Mouse (Mus musculus): ENCODE measurements around the gene Plxnb2. TPM values are rescaled to one million over a fixed set of nuclear protein-coding genes. Genes with fewer than 3 reads are reported as not detected.
A peak's percentile ranks its signal among the peaks of the same experiment; 100 is the strongest.

The Plxnb2 gene
- polyA plus RNA-seq, 1 experiment from 2014 or later = 101 TPM

- Histone ChIP-seq H3K4me1 (peaks cover 40% of the 10 kb centered on the region), H3K9me3 (replicated peaks) (no peaks in the 10 kb centered on the region), H3K9ac (peak overlapping the region; percentile 88), H3K27me3 (no peaks in the 10 kb centered on the region), H3K4me3 (peak overlapping the region; percentile 75), H3K4me2 (peak overlapping the region; percentile 78), H3K36me3 (ENCODE audit: poor library complexity, severe bottlenecking) (peaks cover 41% of the 10 kb centered on the region), H3K27ac (peak overlapping the region; percentile 54)
- 7% methylated on average over 16 of the region's 16 CpGs for WGBS
- 0 out of 2 replicates have a peak, but pooled peaks have one; percentile 5 for ATAC-seq
These were observed 33.6 kb downstream of the Plxnb2 start for GRCm38 (mm10) chr15:89147024-89147423.

- Histone ChIP-seq H3K4me3 (peak overlapping the region; percentile 75), H3K27ac (peak overlapping the region; percentile 54), H3K27me3 (no peaks in the 10 kb centered on the region), H3K4me1 (peaks cover 37% of the 10 kb centered on the region), H3K36me3 (ENCODE audit: poor library complexity, severe bottlenecking) (peaks cover 41% of the 10 kb centered on the region), H3K9me3 (replicated peaks) (no peaks in the 10 kb centered on the region), H3K4me2 (peak overlapping the region; percentile 78), H3K9ac (peak overlapping the region; percentile 88)
- peak; percentile 41; the same call in 1 of the 2 replicates for ATAC-seq
- WGBS = 3% methylated on average over 27 of the region's 27 CpGs
These were observed 34.1 kb downstream of the Plxnb2 start for GRCm38 (mm10) chr15:89146537-89146936.

GRCm38 (mm10) chr15:89145813-89146350 is 34.7 kb downstream of the Plxnb2 start:
- Histone ChIP-seq H3K36me3 (ENCODE audit: poor library complexity, severe bottlenecking) (peaks cover 41% of the 10 kb centered on the region), H3K9me3 (replicated peaks) (no peaks in the 10 kb centered on the region), H3K4me2 (peak overlapping the region; percentile 78), H3K27me3 (no peaks in the 10 kb centered on the region), H3K9ac (no peak overlapping the region), H3K4me1 (peaks cover 42% of the 10 kb centered on the region), H3K27ac (no peak overlapping the region), H3K4me3 (peak overlapping the region; percentile 75)
- 84% methylated on average over 24 of the region's 24 CpGs for WGBS
- ATAC-seq = no peak

GRCm38 (mm10) chr15:89144965-89145364 is 35.6 kb downstream of the Plxnb2 start:
- Histone ChIP-seq H3K27ac (no peak overlapping the region), H3K27me3 (0 out of 2 replicates have a peak, but pooled peaks cover 3% of the 10 kb centered on the region), H3K4me3 (no peak overlapping the region), H3K36me3 (ENCODE audit: poor library complexity, severe bottlenecking) (peaks cover 41% of the 10 kb centered on the region), H3K4me2 (no peak overlapping the region), H3K9ac (no peak overlapping the region), H3K9me3 (replicated peaks) (no peaks in the 10 kb centered on the region), H3K4me1 (peaks cover 46% of the 10 kb centered on the region)
- no peak for ATAC-seq
- WGBS = 95% methylated on average over 11 of the region's 11 CpGs

- Histone ChIP-seq H3K36me3 (ENCODE audit: poor library complexity, severe bottlenecking) (peaks cover 41% of the 10 kb centered on the region), H3K9me3 (replicated peaks) (no peaks in the 10 kb centered on the region), H3K4me2 (no peak overlapping the region), H3K27me3 (peaks cover 12% of the 10 kb centered on the region; the same call in 1 of the 2 replicates), H3K27ac (no peak overlapping the region), H3K4me1 (peaks cover 44% of the 10 kb centered on the region), H3K9ac (no peak overlapping the region), H3K4me3 (no peak overlapping the region)
- WGBS = 89% methylated on average over 2 of the region's 2 CpGs
- ATAC-seq = no peak
These were observed 37.5 kb downstream of the Plxnb2 start for GRCm38 (mm10) chr15:89143134-89143533.

GRCm38 (mm10) chr15:89141905-89142304 is 38.7 kb downstream of the Plxnb2 start:
- ATAC-seq = no peak
- no peak overlapping the region for H3K4me2 ChIP-seq
- H3K27ac ChIP-seq = no peak overlapping the region
- peaks cover 41% of the 10 kb centered on the region for H3K36me3 ChIP-seq (ENCODE audit: poor library complexity, severe bottlenecking)
- H3K9me3 ChIP-seq (replicated peaks) = no peaks in the 10 kb centered on the region
- no peak overlapping the region for H3K4me3 ChIP-seq
- 83% methylated on average over 4 of the region's 4 CpGs for WGBS
- H3K9ac ChIP-seq = no peak overlapping the region
- peaks cover 33% of the 10 kb centered on the region for H3K4me1 ChIP-seq
- H3K27me3 ChIP-seq = peaks cover 12% of the 10 kb centered on the region; the same call in 1 of the 2 replicates

- Histone ChIP-seq H3K4me3 (no peak overlapping the region), H3K9me3 (replicated peaks) (no peaks in the 10 kb centered on the region), H3K36me3 (ENCODE audit: poor library complexity, severe bottlenecking) (peaks cover 41% of the 10 kb centered on the region), H3K4me1 (peaks cover 29% of the 10 kb centered on the region), H3K4me2 (peak overlapping the region; percentile 97; the same call in 1 of the 2 replicates), H3K27ac (no peak overlapping the region), H3K9ac (no peak overlapping the region), H3K27me3 (peaks cover 12% of the 10 kb centered on the region; the same call in 1 of the 2 replicates)
- 32% methylated on average over 5 of the region's 5 CpGs for WGBS
- no peak for ATAC-seq
These were observed 39.1 kb downstream of the Plxnb2 start for GRCm38 (mm10) chr15:89141443-89141842.

GRCm38 (mm10) chr15:89140659-89141252 is 39.8 kb downstream of the Plxnb2 start, which contains the start of gene Mapk12:
Gene Mapk12, minus strand, starts transcription at chr15:89140703.
- Histone ChIP-seq H3K27ac (no peak within 1 kb of the TSS), H3K4me1 (peaks cover 24% of the 10 kb centered on the region), H3K9me3 (replicated peaks) (no peaks in the 10 kb centered on the region), H3K4me3 (peak within 1 kb of the TSS; percentile 55), H3K27me3 (peaks cover 12% of the 10 kb centered on the region; the same call in 1 of the 2 replicates), H3K9ac (peak within 1 kb of the TSS; percentile 76), H3K4me2 (peak within 1 kb of the TSS; percentile 97), H3K36me3 (ENCODE audit: poor library complexity, severe bottlenecking) (peaks cover 36% of the 10 kb centered on the region)
- WGBS = 1% methylated on average over 20 of the region's 21 CpGs
- peak; percentile 60 for ATAC-seq

GRCm38 (mm10) chr15:89140048-89140658 is 40.4 kb downstream of the Plxnb2 start:
- under 1% methylated on average over 53 of the region's 53 CpGs for WGBS
- Histone ChIP-seq H3K27ac (no peak overlapping the region), H3K4me2 (peak overlapping the region; percentile 97), H3K4me3 (peak overlapping the region; percentile 55), H3K27me3 (peaks cover 12% of the 10 kb centered on the region; the same call in 1 of the 2 replicates), H3K9ac (peak overlapping the region; percentile 76), H3K36me3 (ENCODE audit: poor library complexity, severe bottlenecking) (peaks cover 30% of the 10 kb centered on the region), H3K4me1 (peaks cover 24% of the 10 kb centered on the region), H3K9me3 (replicated peaks) (no peaks in the 10 kb centered on the region)
- ATAC-seq = peak; percentile 36

GRCm38 (mm10) chr15:89138531-89138930 is 42.1 kb downstream of the Plxnb2 start:
- Histone ChIP-seq H3K4me1 (peaks cover 24% of the 10 kb centered on the region), H3K27ac (no peak overlapping the region), H3K9ac (no peak overlapping the region), H3K4me2 (no peak overlapping the region), H3K27me3 (peaks cover 12% of the 10 kb centered on the region; the same call in 1 of the 2 replicates), H3K4me3 (no peak overlapping the region), H3K36me3 (ENCODE audit: poor library complexity, severe bottlenecking) (peaks cover 14% of the 10 kb centered on the region), H3K9me3 (replicated peaks) (no peaks in the 10 kb centered on the region)
- WGBS = 90% methylated on average over 6 of the region's 6 CpGs
- ATAC-seq = no peak

- Histone ChIP-seq H3K27me3 (peaks cover 12% of the 10 kb centered on the region; the same call in 1 of the 2 replicates), H3K4me3 (no peak overlapping the region), H3K4me1 (peaks cover 24% of the 10 kb centered on the region), H3K9me3 (replicated peaks) (no peaks in the 10 kb centered on the region), H3K36me3 (ENCODE audit: poor library complexity, severe bottlenecking) (peaks cover 9% of the 10 kb centered on the region), H3K9ac (no peak overlapping the region), H3K4me2 (no peak overlapping the region), H3K27ac (no peak overlapping the region)
- WGBS = 86% methylated on average over 7 of the region's 7 CpGs
- no peak for ATAC-seq
These were observed 42.6 kb downstream of the Plxnb2 start for GRCm38 (mm10) chr15:89138046-89138405.

GRCm38 (mm10) chr15:89137378-89138045 is 43.1 kb downstream of the Plxnb2 start:
- H3K4me2 ChIP-seq = no peak overlapping the region
- 71% methylated on average over 11 of the region's 11 CpGs for WGBS
- no peak overlapping the region for H3K27ac ChIP-seq
- peaks cover 12% of the 10 kb centered on the region; the same call in 1 of the 2 replicates for H3K27me3 ChIP-seq
- no peaks in the 10 kb centered on the region for H3K9me3 ChIP-seq (replicated peaks)
- peaks cover 4% of the 10 kb centered on the region; the same call in 1 of the 2 replicates for H3K36me3 ChIP-seq (ENCODE audit: poor library complexity, severe bottlenecking)
- no peak for ATAC-seq
- H3K4me3 ChIP-seq = no peak overlapping the region
- H3K9ac ChIP-seq = no peak overlapping the region
- H3K4me1 ChIP-seq = peaks cover 24% of the 10 kb centered on the region
